Mouse (Mus musculus) intestine, embryonic 16.5 days (tissue): ENCODE measurements around the gene Kcnk10. TPM values are rescaled to one million over a fixed set of nuclear protein-coding genes. Genes with fewer than 3 reads are reported as not detected.
A peak's percentile ranks its signal among the peaks of the same experiment; 100 is the strongest.

Experiments
- ATAC-seq: fragments of 200-750 bp; cut with Nextera tagmentation; 2 replicates; pipeline ENCODE4 v1.8.0; 2017; ENCODE audit warnings: moderate TSS enrichment, moderate library complexity
- H3K27ac ChIP-seq: fragments of 300-500 bp; sonication (generic); 2 replicates; pipeline ENCODE4 v1.5.1; 2014; ENCODE audit warnings: mild to moderate bottlenecking, low read length
- H3K27me3 ChIP-seq: fragments of 300-500 bp; sonication (generic); replicated peaks from 2 replicates; pipeline ENCODE4 v1.6.1; 2014; ENCODE audit warnings: low read length, control low read depth, mixed read lengths; ENCODE audit not compliant: control insufficient read depth, insufficient read depth
- H3K36me3 ChIP-seq: fragments of 300-500 bp; sonication (generic); 2 replicates; pipeline ENCODE4 v1.6.1; 2014; ENCODE audit warnings: low read length, control low read depth; ENCODE audit not compliant: control insufficient read depth, insufficient read depth
- H3K4me1 ChIP-seq: fragments of 300-500 bp; sonication (generic); 2 replicates; pipeline ENCODE4 v1.6.1; 2014; ENCODE audit warnings: low read length, control low read depth, mixed read lengths; ENCODE audit not compliant: control insufficient read depth, insufficient read depth
- H3K4me2 ChIP-seq: fragments of 300-500 bp; sonication (generic); 2 replicates; pipeline ENCODE4 v1.6.1; 2014; ENCODE audit warnings: low read depth, low read length, control low read depth
- H3K4me3 ChIP-seq: fragments of 300-500 bp; sonication (generic); 2 replicates; pipeline ENCODE4 v1.5.1; 2014; ENCODE audit warnings: mild to moderate bottlenecking, low read length
- H3K9ac ChIP-seq: fragments of 300-500 bp; sonication (generic); 2 replicates; pipeline ENCODE4 v1.6.1; 2014; ENCODE audit warnings: low read depth, low read length
- H3K9me3 ChIP-seq: fragments of 300-500 bp; sonication (generic); 2 replicates; pipeline ENCODE4 v1.6.1; 2016; ENCODE audit warnings: low read length, control low read depth; ENCODE audit not compliant: control insufficient read depth
- WGBS: fragments of 180-500 bp; shearing (Covaris S2); extraction: QIAGEN DNeasy Blood & Tissue Kit; methylation state at CpG from one replicate; pipeline ENCODE4 v1.1.7; 2014; 5-methylcytosine and 5-hydroxymethylcytosine counted together
- polyA plus RNA-seq: library from polyadenylated mRNA; unstranded; fragments of >200 nt; fragmentation: Nextera tagmentation; extraction: Ambion mirVana; gene quantifications from 2 replicates; pipeline ENCODE4 v1.2.1, GENCODE M21; 2015

Gene Kcnk10
- polyA plus RNA-seq, 1 experiment from 2014 or later, result 1.1 TPM

- WGBS, result 87% methylated on average over 1 of the region's 1 CpGs
- no peak for ATAC-seq
- no peaks in the 10 kb centered on the region for H3K36me3 ChIP-seq
Observed at GRCm38 (mm10) chr12:98605264-98605663, 27.2 kb upstream of the Kcnk10 start.

GRCm38 (mm10) chr12:98602114-98602513 is 24.0 kb upstream of the Kcnk10 start:
- no peaks in the 10 kb centered on the region for H3K27me3 ChIP-seq
- no peak overlapping the region for H3K4me3 ChIP-seq
- no peaks in the 10 kb centered on the region for H3K36me3 ChIP-seq
- no peaks in the 10 kb centered on the region for H3K9me3 ChIP-seq
- H3K9ac ChIP-seq, result no peak overlapping the region
- ATAC-seq, result no peak
- WGBS, result 30% methylated on average over 6 of the region's 6 CpGs
- no peaks in the 10 kb centered on the region for H3K4me1 ChIP-seq
- H3K27ac ChIP-seq, result no peak overlapping the region
- no peak overlapping the region for H3K4me2 ChIP-seq

More at GRCm38 (mm10) chr12:98605264-98605663, 27.2 kb upstream of the Kcnk10 start:
- Histone ChIP-seq H3K27ac (no peak overlapping the region), H3K4me1 (no peaks in the 10 kb centered on the region), H3K4me2 (no peak overlapping the region), H3K9me3 (no peaks in the 10 kb centered on the region), H3K9ac (no peak overlapping the region), H3K4me3 (no peak overlapping the region), H3K27me3 (no peaks in the 10 kb centered on the region)

- no peaks in the 10 kb centered on the region for H3K27me3 ChIP-seq
- H3K4me2 ChIP-seq, result no peak overlapping the region
- no peaks in the 10 kb centered on the region for H3K4me1 ChIP-seq
- 87% methylated on average over 5 of the region's 5 CpGs for WGBS
- no peak overlapping the region for H3K9ac ChIP-seq
- H3K36me3 ChIP-seq, result no peaks in the 10 kb centered on the region
- H3K4me3 ChIP-seq, result no peak overlapping the region
- H3K9me3 ChIP-seq, result no peaks in the 10 kb centered on the region
- ATAC-seq, result no peak
- no peak overlapping the region for H3K27ac ChIP-seq
Observed at GRCm38 (mm10) chr12:98600861-98601260, 22.8 kb upstream of the Kcnk10 start.

- no peak overlapping the region for H3K4me3 ChIP-seq
- H3K36me3 ChIP-seq, result no peaks in the 10 kb centered on the region
- H3K27ac ChIP-seq, result no peak overlapping the region
- 90% methylated on average over 2 of the region's 2 CpGs for WGBS
- no peak overlapping the region for H3K9ac ChIP-seq
- no peaks in the 10 kb centered on the region for H3K4me1 ChIP-seq
- no peaks in the 10 kb centered on the region for H3K27me3 ChIP-seq
- no peak overlapping the region for H3K4me2 ChIP-seq
- no peak for ATAC-seq
- H3K9me3 ChIP-seq, result no peaks in the 10 kb centered on the region
Observed at GRCm38 (mm10) chr12:98591016-98591415, 12.9 kb upstream of the Kcnk10 start.

GRCm38 (mm10) chr12:98588573-98588972 is 10.5 kb upstream of the Kcnk10 start:
- Histone ChIP-seq H3K9ac (no peak overlapping the region), H3K36me3 (no peaks in the 10 kb centered on the region), H3K4me2 (no peak overlapping the region), H3K4me1 (no peaks in the 10 kb centered on the region), H3K9me3 (no peaks in the 10 kb centered on the region), H3K27me3 (no peaks in the 10 kb centered on the region), H3K27ac (no peak overlapping the region), H3K4me3 (no peak overlapping the region)
- 61% methylated on average over 6 of the region's 6 CpGs for WGBS
- no peak for ATAC-seq

GRCm38 (mm10) chr12:98585302-98585701 is 7.2 kb upstream of the Kcnk10 start:
- ATAC-seq, result no peak
- H3K4me1 ChIP-seq, result no peaks in the 10 kb centered on the region
- H3K4me2 ChIP-seq, result no peak overlapping the region
- H3K4me3 ChIP-seq, result no peak overlapping the region
- no peak overlapping the region for H3K9ac ChIP-seq
- H3K27ac ChIP-seq, result no peak overlapping the region
- H3K27me3 ChIP-seq, result no peaks in the 10 kb centered on the region
- H3K36me3 ChIP-seq, result no peaks in the 10 kb centered on the region
- no peaks in the 10 kb centered on the region for H3K9me3 ChIP-seq
- WGBS, result 37% methylated on average over 3 of the region's 3 CpGs

- H3K9ac ChIP-seq, result no peak overlapping the region
- H3K9me3 ChIP-seq, result no peaks in the 10 kb centered on the region
- no peak overlapping the region for H3K4me3 ChIP-seq
- no peaks in the 10 kb centered on the region for H3K36me3 ChIP-seq
- ATAC-seq, result no peak
- peaks cover 4% of the 10 kb centered on the region for H3K4me1 ChIP-seq
- peaks cover 59% of the 10 kb centered on the region for H3K27me3 ChIP-seq
- no peak overlapping the region for H3K27ac ChIP-seq
- H3K4me2 ChIP-seq, result no peak overlapping the region
- WGBS, result 61% methylated on average over 8 of the region's 8 CpGs
Observed at GRCm38 (mm10) chr12:98575942-98576550, 2.1 kb downstream of the Kcnk10 start.

GRCm38 (mm10) chr12:98575195-98575887 is 2.8 kb downstream of the Kcnk10 start:
- WGBS, result 8% methylated on average over 17 of the region's 17 CpGs
- Histone ChIP-seq H3K9ac (peak overlapping the region; percentile 49; the same call in 1 of the 2 replicates), H3K27ac (no peak overlapping the region), H3K4me1 (peaks cover 4% of the 10 kb centered on the region), H3K9me3 (no peaks in the 10 kb centered on the region), H3K4me2 (peak overlapping the region; percentile 98), H3K4me3 (peak overlapping the region; percentile 62), H3K36me3 (no peaks in the 10 kb centered on the region), H3K27me3 (peaks cover 59% of the 10 kb centered on the region)
- peak; percentile 31 for ATAC-seq

- Histone ChIP-seq H3K4me1 (peaks cover 4% of the 10 kb centered on the region), H3K9ac (peak overlapping the region; percentile 49), H3K9me3 (no peaks in the 10 kb centered on the region), H3K27ac (no peak overlapping the region), H3K4me3 (peak overlapping the region; percentile 62), H3K27me3 (peaks cover 59% of the 10 kb centered on the region), H3K4me2 (peak overlapping the region; percentile 98), H3K36me3 (no peaks in the 10 kb centered on the region)
- under 1% methylated on average over 82 of the region's 84 CpGs for WGBS
- peak; percentile 81 for ATAC-seq
Observed at GRCm38 (mm10) chr12:98574353-98575194, 3.5 kb downstream of the Kcnk10 start.
